Mouse (Mus musculus): ENCODE data around the gene Cdca7.

Cdca7 gene

DNA sequence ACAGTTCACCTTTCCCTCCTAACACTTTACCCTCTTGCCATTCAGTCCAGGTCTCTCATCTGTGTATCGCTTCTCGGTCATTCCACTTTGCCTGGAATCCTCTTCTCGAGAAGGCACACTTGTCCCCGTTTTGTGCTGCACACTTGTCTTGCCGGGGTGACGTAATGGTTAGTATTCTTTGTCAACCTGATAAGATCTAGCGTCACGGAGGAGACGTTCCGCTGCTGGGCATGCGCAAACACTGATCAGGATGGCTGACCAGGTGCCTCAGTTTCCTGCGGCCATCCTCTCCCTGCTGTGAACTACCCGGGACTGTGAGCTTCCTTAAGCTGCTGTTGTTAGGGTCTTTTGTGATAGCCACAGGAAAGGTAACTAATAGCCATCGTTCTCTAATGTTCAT lies 17.1 kb downstream of the Cdca7 start:
- no peak for DNase-seq (ENCODE audit: low spot score)

GRCm38 (mm10) chr2:72499074-72499721 lies 23.2 kb downstream of the Cdca7 start:
- DNase-seq (ENCODE audit: low spot score), result no peak

DNA sequence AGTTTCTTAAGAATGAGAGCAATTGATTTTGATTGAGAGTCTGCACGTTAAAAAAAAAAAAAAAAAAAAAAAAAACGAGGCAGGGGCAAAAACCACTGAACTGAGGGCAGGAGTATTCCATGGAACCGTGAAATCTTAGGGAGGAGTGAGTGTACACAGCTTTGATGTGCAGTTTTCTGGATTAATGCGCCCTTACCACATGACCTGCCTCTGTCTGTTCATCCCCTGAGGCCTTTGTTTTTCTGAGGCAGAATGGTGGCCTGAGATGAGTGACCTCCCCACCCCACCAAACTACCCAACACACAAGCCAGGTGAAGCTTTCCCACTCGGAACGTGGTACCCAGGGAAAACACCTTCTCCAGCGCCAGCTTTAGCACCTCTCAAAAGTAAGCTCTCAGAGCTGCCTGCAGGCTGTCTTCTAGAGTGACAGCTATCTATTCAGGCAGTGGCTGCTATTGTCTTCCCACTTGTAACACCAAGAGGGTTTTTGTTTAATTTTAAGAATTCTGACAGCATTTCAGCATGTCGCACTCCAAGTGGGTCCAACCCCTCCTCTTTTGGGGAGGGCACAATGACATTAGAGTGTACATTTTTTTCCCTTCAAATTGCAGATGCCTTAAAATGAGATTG lies 23.9 kb downstream of the Cdca7 start:
- DNase-seq (ENCODE audit: low spot score), result no peak

DNA sequence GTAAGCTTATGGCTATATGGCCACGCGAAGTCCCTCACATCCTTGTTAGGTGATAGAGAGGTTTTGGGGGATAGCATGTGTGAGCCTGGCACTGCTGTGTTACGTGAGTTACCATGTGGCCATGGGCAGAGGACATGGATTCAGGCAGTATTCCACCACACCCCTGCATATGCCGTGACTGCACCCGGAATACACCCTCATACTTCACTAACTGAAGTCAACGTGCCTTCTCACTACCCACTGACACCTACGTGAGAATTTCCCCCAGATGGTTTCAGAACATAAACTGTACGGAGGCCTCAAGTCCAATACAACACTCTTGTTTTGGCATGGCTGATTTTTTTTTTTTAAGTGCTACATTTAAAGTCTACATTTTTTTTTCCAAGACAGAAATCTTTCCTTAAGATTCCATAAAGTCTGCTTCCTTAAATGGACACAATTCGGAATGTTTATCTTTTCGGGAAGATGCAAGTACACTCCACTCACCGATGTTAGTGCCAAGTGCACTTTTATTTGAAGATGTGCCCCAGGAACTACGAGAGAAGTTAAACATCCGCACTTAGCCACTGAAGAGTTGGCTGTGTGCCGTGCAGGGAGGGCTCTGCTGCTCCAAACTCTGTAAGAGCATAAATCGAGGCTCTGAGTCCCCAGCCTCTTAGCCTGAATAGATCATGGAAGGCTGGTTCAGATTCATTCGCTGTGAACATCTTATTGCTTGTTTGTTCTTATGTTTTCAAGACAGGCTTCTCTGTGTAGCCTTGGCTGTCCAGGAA lies 26.3 kb downstream of the Cdca7 start:
- no peak for DNase-seq (ENCODE audit: low spot score)

GRCm38 (mm10) chr2:72503646-72504045 lies 27.7 kb downstream of the Cdca7 start:
- no peak for DNase-seq (ENCODE audit: low spot score)

- no peak for DNase-seq (ENCODE audit: low spot score)
These were observed 32.1 kb downstream of the Cdca7 start for GRCm38 (mm10) chr2:72507855-72508635.

- no peak for DNase-seq (ENCODE audit: low spot score)
These were observed 32.9 kb downstream of the Cdca7 start for GRCm38 (mm10) chr2:72508891-72509290.

GRCm38 (mm10) chr2:72515526-72515925 lies 39.6 kb downstream of the Cdca7 start:
- DNase-seq (ENCODE audit: low spot score), result no peak

GRCm38 (mm10) chr2:72515971-72516719 lies 40.2 kb downstream of the Cdca7 start:
- DNase-seq (ENCODE audit: low spot score), result peak; percentile 30

- DNase-seq (ENCODE audit: low spot score), result no peak
These were observed 40.7 kb downstream of the Cdca7 start for GRCm38 (mm10) chr2:72516720-72517089.

- no peak for DNase-seq (ENCODE audit: low spot score)
These were observed 48.1 kb downstream of the Cdca7 start for GRCm38 (mm10) chr2:72524022-72524421.

DNA sequence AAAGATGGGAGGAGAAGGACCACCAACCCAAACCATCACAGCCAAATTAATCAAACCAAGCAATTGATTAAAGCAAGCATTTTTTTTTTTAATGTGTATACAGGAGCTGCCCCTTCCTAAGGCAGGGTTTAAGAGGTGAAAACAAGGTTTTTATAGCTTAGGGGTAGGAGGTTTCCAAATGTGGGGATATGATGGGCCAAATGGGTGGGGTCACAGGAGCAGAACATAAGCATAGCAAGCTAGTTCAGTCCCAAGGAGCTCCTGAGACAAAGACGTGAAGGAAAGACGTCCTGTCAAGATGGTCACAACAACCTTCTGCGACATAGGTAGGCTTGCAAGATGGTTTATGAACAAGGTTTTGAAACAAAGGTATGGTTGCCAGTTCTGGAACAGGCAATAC lies 49.6 kb downstream of the Cdca7 start:
- no peak for DNase-seq (ENCODE audit: low spot score)

GRCm38 (mm10) chr2:72529026-72529357 lies 53.0 kb downstream of the Cdca7 start:
- no peak for DNase-seq (ENCODE audit: low spot score)

DNA sequence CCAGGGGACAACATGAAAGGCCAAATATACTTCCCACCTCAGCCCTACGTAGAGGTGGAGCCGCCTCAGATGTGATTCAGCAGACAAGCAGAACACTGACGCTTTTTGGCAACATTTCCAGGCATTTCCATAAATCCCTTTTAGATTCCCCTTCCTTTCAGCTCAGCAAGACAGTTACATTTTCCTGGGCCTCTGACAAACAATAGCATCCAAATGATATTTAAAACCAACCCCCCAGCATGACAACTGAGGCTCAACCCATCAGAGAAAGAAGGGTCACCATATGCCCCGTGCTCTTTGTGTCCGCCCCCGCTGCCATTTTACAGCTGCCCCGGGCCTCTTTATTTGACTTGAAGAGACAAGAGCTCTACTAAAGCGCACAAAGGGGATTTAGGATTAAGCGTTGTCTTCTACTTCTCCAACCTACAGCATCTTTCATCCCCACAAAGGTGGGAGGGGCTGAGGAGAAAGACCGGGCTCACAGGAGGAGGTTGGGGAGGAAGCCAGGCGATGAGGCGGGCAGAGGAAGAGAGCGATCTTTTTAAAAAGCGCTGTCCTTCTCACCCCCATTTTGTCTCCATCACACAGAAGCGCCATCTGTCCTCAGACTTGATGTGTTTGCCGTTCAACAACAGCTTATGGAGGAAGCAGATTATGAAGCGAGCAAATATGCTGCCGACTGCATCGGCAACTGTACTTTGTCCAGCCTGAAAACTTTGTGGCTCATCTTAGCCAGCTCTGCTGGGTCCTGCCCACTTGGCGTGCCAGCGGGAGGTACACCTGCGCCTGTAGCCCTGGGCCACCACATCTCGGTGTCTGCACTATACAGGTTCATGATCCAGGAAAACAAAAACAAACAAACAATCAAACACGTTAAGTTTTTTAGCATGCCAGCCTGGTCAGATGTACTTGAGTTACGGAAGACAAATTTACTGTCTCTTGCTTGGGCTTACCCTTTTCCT lies 53.7 kb downstream of the Cdca7 start:
- no peak for DNase-seq (ENCODE audit: low spot score)

DNA sequence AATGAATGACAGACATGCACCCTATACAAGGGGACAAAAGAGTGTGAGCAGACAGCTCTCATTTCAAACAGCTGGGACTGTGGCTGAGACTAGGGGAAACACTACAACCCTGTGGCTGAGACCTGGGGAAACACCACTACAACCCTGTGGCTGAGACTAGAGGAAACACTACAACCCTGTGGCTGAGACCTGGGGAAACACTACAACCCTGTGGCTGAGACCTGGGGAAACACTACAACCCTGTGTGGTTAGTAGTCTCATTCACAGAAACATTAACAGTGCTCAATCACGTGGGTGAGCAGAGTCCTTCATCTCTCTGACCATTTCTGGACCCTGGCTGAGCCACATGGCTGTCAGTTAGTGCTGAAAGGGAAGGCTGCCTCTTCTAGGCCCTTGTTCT lies 59.9 kb downstream of the Cdca7 start:
- no peak for DNase-seq (ENCODE audit: low spot score)

Measured in testis, postnatal 14 days (tissue).